ENCODE assay signal across 8 mouse cellular contexts in genomic region chr8:71591471-71592373, GRCm38 (mm10). TPM values are rescaled to one million over a fixed set of nuclear protein-coding genes. Genes with fewer than 3 reads are reported as not detected.
DNase-seq lines count a peak whose midpoint lies in the region; ATAC-seq and TF ChIP-seq lines count a peak whose summit lies in the region.

Gene Pgls (plus strand): TSS chr8:71592176.

- intact Hi-C loops in left cerebral cortex, postnatal 10 days (cut with DNase I) = no loop called here

- TF ChIP-seq POLR2A in cortical plate, adult 2 months (IDR thresholded peaks at IDR 0.05; ENCODE audit: extremely low read depth, insufficient read depth, low read length) = peak; percentile 16; the same call in 1 of the 2 replicates

- H3K27ac ChIP-seq in cortical plate, adult 2 months (ENCODE audit: insufficient read depth, low read length) = peak within 1 kb of the TSS; percentile 99

- peak within 1 kb of the TSS; percentile 99 for H3K4me3 ChIP-seq in cortical plate, adult 2 months (ENCODE audit: insufficient read depth, low read length)

- peak; percentile 94 for DNase-seq in gastrocnemius, postnatal 10 days
- peak; percentile 94 to 97 for DNase-seq in left cerebral cortex, postnatal 10 days (ENCODE audit: extremely low spot score in 1 of 2, low spot score in 2 of 2)
- DNase-seq in right cerebral cortex, postnatal 25 days = peak; percentile 98
- peak; percentile 94 for DNase-seq in urinary bladder, postnatal 4 days (ENCODE audit: low spot score in 2 of 2)

- ATAC-seq in activated CD4-positive, CD25-positive, alpha-beta regulatory T cell, adult 4 months = peak; percentile 77
- peak; percentile 83 for ATAC-seq in inflammation-experienced regulatory T-cells, adult 6 months
- peak; percentile 87 for ATAC-seq in megakaryocyte-erythroid progenitor cell, adult 5-6 weeks (replicated peaks; ENCODE audit: low FRiP score, low TSS enrichment, poor library complexity, severe bottlenecking)

- TF ChIP-seq CTCF in cortical plate, adult 2 months (IDR thresholded peaks at IDR 0.05; ENCODE audit: extremely low read depth, insufficient read depth, low read length) = no peak

- H3K4me1 ChIP-seq in cortical plate, adult 2 months (ENCODE audit: control insufficient read depth, insufficient read depth, low read length) = peaks cover 5% of the 10 kb centered on the region

RNA-seq across cellular contexts. Expression of gene Pgls, which starts in this region (rescaled TPM):
- 10 to 100 TPM; 77.4 to 87.4 TPM for polyA plus RNA-seq in activated CD4-positive, CD25-positive, alpha-beta regulatory T cell, adult 4 months (2017; shearing (Covaris generic))
- polyA plus RNA-seq in cortical plate, adult 2 months (2012; rRNA removed) = 34.3 and 35.4 TPM in 2 replicates
- total RNA-seq in gastrocnemius, postnatal 10 days (2021) = 10 to 100 TPM; 49.3 to 54.5 TPM
- polyA plus RNA-seq in inflammation-experienced regulatory T-cells, adult 6 months (2017; shearing (Covaris generic)) = 10 to 100 TPM; 52.1 to 61.7 (median 60.1) TPM
- total RNA-seq in left cerebral cortex, postnatal 10 days (2021) = 10 to 100 TPM; 63.1 to 75.1 TPM
- total RNA-seq in megakaryocyte-erythroid progenitor cell, adult 5-6 weeks (2014; fragmentation: Nextera tagmentation) = 104 and 132 TPM in 2 replicates
- 76.2 and 80.7 TPM in 2 replicates for total RNA-seq in megakaryocyte-erythroid progenitor cell, adult 5-6 weeks (2017)

Comparison
In these comparisons a context has a peak if more than half of its experiments do, and no peak if none do; other contexts are left out.
1. Peak in every context shown above with its lines: DNase-seq, ATAC-seq, H3K4me3 ChIP-seq and H3K27ac ChIP-seq.